Comparison of ENCODE assay signal across 11 mouse cellular contexts in genomic region chr6:145432711-145433708, GRCm38 (mm10).
DNase-seq lines count a peak whose midpoint lies in the region; ATAC-seq and TF ChIP-seq lines count a peak whose summit lies in the region.
"Had no signal": no experiment of that assay in that cellular context is flagged by ENCODE, and none has a peak within 500 bp of the region (broad histone marks: within the 10 kb centered on the region; RNA-seq: fewer than 3 reads in every experiment).

No protein-coding gene starts in this region.

- H3K4me2 ChIP-seq in embryonic facial prominence, embryonic 11.5 days (ENCODE audit: low read depth, low read length): no peak overlapping the region
- no peak overlapping the region for H3K4me2 ChIP-seq in hindbrain, embryonic 15.5 days
- H3K4me2 ChIP-seq in neural tube, embryonic 11.5 days (ENCODE audit: low read depth): no peak overlapping the region
- H3K4me2 ChIP-seq: heart, embryonic 15.5 days had no signal

- no peaks in the 10 kb centered on the region for H3K9me3 ChIP-seq in embryonic facial prominence, embryonic 11.5 days (replicated peaks; ENCODE audit: control insufficient read depth, low read length)
- no peaks in the 10 kb centered on the region for H3K9me3 ChIP-seq in hindbrain, embryonic 15.5 days
- no peaks in the 10 kb centered on the region for H3K9me3 ChIP-seq in neural tube, embryonic 11.5 days (ENCODE audit: control insufficient read depth, low read length)
- H3K9me3 ChIP-seq: heart, embryonic 15.5 days had no signal

- H3K9ac ChIP-seq in embryonic facial prominence, embryonic 11.5 days (replicated peaks; ENCODE audit: low read length): no peak overlapping the region
- H3K9ac ChIP-seq in hindbrain, embryonic 15.5 days: no peak overlapping the region
- no peak overlapping the region for H3K9ac ChIP-seq in neural tube, embryonic 11.5 days (ENCODE audit: low read length)
- H3K9ac ChIP-seq: heart, embryonic 15.5 days had no signal

- TF ChIP-seq CTCF in lung, adult 2 months (IDR thresholded peaks at IDR 0.05; ENCODE audit: insufficient read depth, low read length): no peak

- ATAC-seq in embryonic facial prominence, embryonic 11.5 days (replicated peaks; ENCODE audit: insufficient number of reproducible peaks, low FRiP score, low TSS enrichment, low read depth): peak; percentile 68
- ATAC-seq in hindbrain, embryonic 15.5 days (ENCODE audit: low FRiP score, low read depth): 0 out of 2 replicates have a peak, but pooled peaks have one; percentile 19
- ATAC-seq in neural tube, embryonic 11.5 days (ENCODE audit: insufficient read depth, low FRiP score, low TSS enrichment): no peak; the same call in 1 of the 2 replicates

- H3K4me3 ChIP-seq in embryonic facial prominence, embryonic 11.5 days (ENCODE audit: low read depth, low read length): no peak overlapping the region
- no peak overlapping the region for H3K4me3 ChIP-seq in hindbrain, embryonic 15.5 days
- H3K4me3 ChIP-seq in neural tube, embryonic 11.5 days (ENCODE audit: low read depth, low read length): no peak overlapping the region
- no peak overlapping the region for H3K4me3 ChIP-seq in lung, adult 2 months (replicated peaks; ENCODE audit: extremely low read depth, low read depth, low read length)
- H3K4me3 ChIP-seq: heart, embryonic 15.5 days had no signal

- no peaks in the 10 kb centered on the region for H3K4me1 ChIP-seq in embryonic facial prominence, embryonic 11.5 days (ENCODE audit: control insufficient read depth, insufficient read depth, low read length)
- 0 out of 2 replicates have a peak, but pooled peaks cover 4% of the 10 kb centered on the region for H3K4me1 ChIP-seq in hindbrain, embryonic 15.5 days (replicated peaks)
- no peaks in the 10 kb centered on the region for H3K4me1 ChIP-seq in neural tube, embryonic 11.5 days (ENCODE audit: control insufficient read depth, insufficient read depth, low read length)
- H3K4me1 ChIP-seq in lung, adult 2 months (ENCODE audit: control insufficient read depth, insufficient read depth, low read length): 0 out of 2 replicates have a peak, but pooled peaks cover 2% of the 10 kb centered on the region

- no peak for TF ChIP-seq POLR2A in lung, adult 2 months (IDR thresholded peaks at IDR 0.05; ENCODE audit: borderline replicate concordance, extremely low read depth, low read depth, low read length)

- no peaks in the 10 kb centered on the region for H3K27me3 ChIP-seq in embryonic facial prominence, embryonic 11.5 days (ENCODE audit: control insufficient read depth, insufficient read depth, low read length)
- H3K27me3 ChIP-seq in hindbrain, embryonic 15.5 days: no peaks in the 10 kb centered on the region
- no peaks in the 10 kb centered on the region for H3K27me3 ChIP-seq in neural tube, embryonic 11.5 days (ENCODE audit: control insufficient read depth, insufficient read depth, low read length)
- H3K27me3 ChIP-seq: heart, embryonic 15.5 days had no signal

- no peaks in the 10 kb centered on the region for H3K36me3 ChIP-seq in embryonic facial prominence, embryonic 11.5 days (replicated peaks; ENCODE audit: control insufficient read depth, insufficient read depth, low read depth, low read length)
- no peaks in the 10 kb centered on the region for H3K36me3 ChIP-seq in hindbrain, embryonic 15.5 days
- H3K36me3 ChIP-seq in neural tube, embryonic 11.5 days (ENCODE audit: control insufficient read depth, insufficient read depth, low read length): no peaks in the 10 kb centered on the region
- H3K36me3 ChIP-seq: heart, embryonic 15.5 days had no signal

- 63% methylated on average over 11 of the region's 11 CpGs for WGBS in embryonic facial prominence, embryonic 11.5 days
- 68% methylated on average over 11 of the region's 11 CpGs for WGBS in hindbrain, embryonic 15.5 days
- WGBS in neural tube, embryonic 11.5 days: 56% methylated on average over 11 of the region's 11 CpGs
- WGBS in lung, adult 2 months: 74% methylated on average over 11 of the region's 11 CpGs

- no peak overlapping the region for H3K27ac ChIP-seq in embryonic facial prominence, embryonic 11.5 days (replicated peaks; ENCODE audit: low read depth, low read length)
- no peak overlapping the region for H3K27ac ChIP-seq in hindbrain, embryonic 15.5 days (replicated peaks)
- no peak overlapping the region for H3K27ac ChIP-seq in neural tube, embryonic 11.5 days (ENCODE audit: low read depth, low read length)

- DNase-seq in kidney, postnatal 10 days: peak; percentile 3
- no peak for DNase-seq in kidney, adult 9 months
- peak; percentile 63 for DNase-seq in embryonic facial prominence, embryonic 11.5 days (ENCODE audit: low spot score)
- DNase-seq in neural tube, embryonic 11.5 days (ENCODE audit: low spot score): peak; percentile 42
- DNase-seq in lung, postnatal 10 days: no peak
- no peak for DNase-seq in lung, adult 2 months
- no peak for DNase-seq in Muller cell, postnatal 12 days (ENCODE audit: inconsistent ontology term)
- DNase-seq: kidney, adult 8-10 months; retina, postnatal 1 day had no signal

Comparison
In these comparisons a context has a peak if more than half of its experiments do, and no peak if none do; other contexts are left out.
1. DNase-seq: peak in kidney, postnatal 10 days (single experiment), embryonic facial prominence, embryonic 11.5 days (single experiment) and neural tube, embryonic 11.5 days (single experiment); none in kidney, adult 9 months (single experiment), lung, postnatal 10 days (single experiment), lung, adult 2 months (single experiment) and Muller cell, postnatal 12 days (single experiment).